Mouse (Mus musculus): Measurements from ENCODE around the gene Taf1b. TPM values are rescaled to one million over a fixed set of nuclear protein-coding genes. Genes with fewer than 3 reads are reported as not detected.

Gene Taf1b
- total and polyA plus RNA-seq, 3 experiments, result 26.6 to 49.6 (median 34.5) TPM

- in situ Hi-C loops (cut with MboI; ENCODE audit: low pct_ligation_motif_present, low pct_unique_long_range_greater_than_20kb, low sequenced_read_pairs), result no loop called here
- no peaks in the 10 kb centered on the region for H3K9me3 ChIP-seq (replicated peaks; ENCODE audit: low read length)
These were observed 39.0 kb downstream of the Taf1b start for GRCm38 (mm10) chr12:24537201-24537600.

GRCm38 (mm10) chr12:24537965-24538364, 39.8 kb downstream of the Taf1b start:
- DNase-seq (ENCODE audit: extremely low read depth), result no peak
- H3K9me3 ChIP-seq (replicated peaks; ENCODE audit: low read length), result no peaks in the 10 kb centered on the region
- no peak overlapping the region for H3K9ac ChIP-seq (ENCODE audit: insufficient read depth, low read depth)
- H3K27me3 ChIP-seq (replicated peaks), result no peaks in the 10 kb centered on the region
- dilution Hi-C loops (cut with MboI; ENCODE audit: extremely low pct_ligation_motif_present, extremely low pct_unique_long_range_greater_than_20kb, low sequenced_read_pairs) (no loop called here), in situ Hi-C loops (cut with MboI; ENCODE audit: low pct_ligation_motif_present, low pct_unique_long_range_greater_than_20kb, low sequenced_read_pairs) (no loop called here)
- H3K27ac ChIP-seq (ENCODE audit: insufficient read depth, low read depth), result no peak overlapping the region
- 0 out of 4 replicates have a peak, but pooled peaks cover 0 to 3% of the 10 kb centered on the region in 2 experiments for H3K4me1 ChIP-seq (ENCODE audit: control insufficient read depth in 1 of 2, insufficient read depth in 2 of 2)
- no peak overlapping the region for H3K4me2 ChIP-seq (ENCODE audit: insufficient read depth, low read depth, poor library complexity, severe bottlenecking)
- H3K79me2 ChIP-seq (replicated peaks; ENCODE audit: control insufficient read depth, extremely low read depth, insufficient read depth, poor library complexity, severe bottlenecking), result no peaks in the 10 kb centered on the region
- no peak for TF ChIP-seq CTCF (conservative IDR thresholded peaks at IDR 0.05 in 1 of 2, IDR thresholded peaks at IDR 0.05 in 1 of 2; ENCODE audit: low read depth in 2 of 2, low read length in 2 of 2)
- no peak for TF ChIP-seq JUN (IDR thresholded peaks at IDR 0.05; ENCODE audit: insufficient read depth, low read depth, low read length)
- TF ChIP-seq TCF12 (IDR thresholded peaks at IDR 0.05; ENCODE audit: low read depth, low read length), result no peak
- no peak for TF ChIP-seq CHD2 (IDR thresholded peaks at IDR 0.05; ENCODE audit: low read length)
- TF ChIP-seq USF1 (IDR thresholded peaks at IDR 0.05; ENCODE audit: low read depth, low read length), result no peak
- no peak for TF ChIP-seq ZKSCAN1 (IDR thresholded peaks at IDR 0.05; ENCODE audit: borderline replicate concordance, low read depth, low read length)
- no peak for TF ChIP-seq HCFC1 (IDR thresholded peaks at IDR 0.05; ENCODE audit: low read depth, low read length)
- no peak for TF ChIP-seq ZNF384 (IDR thresholded peaks at IDR 0.05; ENCODE audit: low read depth, low read length)
- no peak for TF ChIP-seq USF2 (conservative IDR thresholded peaks at IDR 0.05; ENCODE audit: low read depth, low read length)
- no peak for TF ChIP-seq ELF1 (IDR thresholded peaks at IDR 0.05; ENCODE audit: low read depth, low read length)
- no peak for TF ChIP-seq MAFK (IDR thresholded peaks at IDR 0.05; ENCODE audit: insufficient replicate concordance, low read length)
- TF ChIP-seq MYC (IDR thresholded peaks at IDR 0.05; ENCODE audit: low read depth, low read length), result no peak
- no peak for TF ChIP-seq MAZ (IDR thresholded peaks at IDR 0.05; ENCODE audit: low read depth, low read length)
- no peak for TF ChIP-seq SIN3A (IDR thresholded peaks at IDR 0.05; ENCODE audit: low read length)
- H3K4me3 ChIP-seq (replicated peaks in 1 of 3; ENCODE audit: low read depth in 2 of 3, low read length in 2 of 3, poor library complexity in 1 of 3), result no peak overlapping the region
- peaks cover 10 to 55% of the 10 kb centered on the region in 2 experiments for H3K36me3 ChIP-seq (replicated peaks in 1 of 2; ENCODE audit: control insufficient read depth in 1 of 2, insufficient read depth in 1 of 2, low read length in 1 of 2)

More at GRCm38 (mm10) chr12:24537201-24537600, 39.0 kb downstream of the Taf1b start:
- H3K79me2 ChIP-seq (replicated peaks; ENCODE audit: control insufficient read depth, extremely low read depth, insufficient read depth, poor library complexity, severe bottlenecking), result no peaks in the 10 kb centered on the region
- H3K4me3 ChIP-seq (replicated peaks in 1 of 3; ENCODE audit: low read depth in 2 of 3, low read length in 2 of 3, poor library complexity in 1 of 3), result no peak overlapping the region
- H3K4me1 ChIP-seq (ENCODE audit: control insufficient read depth in 1 of 2, insufficient read depth in 2 of 2), result 0 out of 4 replicates have a peak, but pooled peaks cover 0 to 3% of the 10 kb centered on the region in 2 experiments
- no peak for DNase-seq (ENCODE audit: extremely low read depth)
- no peak for TF ChIP-seq NRF1 (IDR thresholded peaks at IDR 0.05; ENCODE audit: low read depth, low read length)
- TF ChIP-seq CHD1 (IDR thresholded peaks at IDR 0.05; ENCODE audit: low read depth, low read length), result no peak
- no peak for TF ChIP-seq JUN (IDR thresholded peaks at IDR 0.05; ENCODE audit: insufficient read depth, low read depth, low read length)
- TF ChIP-seq RCOR1 (conservative IDR thresholded peaks at IDR 0.05; ENCODE audit: low read depth, low read length), result no peak
- TF ChIP-seq IRF4 (IDR thresholded peaks at IDR 0.05; ENCODE audit: low read depth, low read length), result no peak
- no peak for TF ChIP-seq TBP (conservative IDR thresholded peaks at IDR 0.05; ENCODE audit: low read depth, low read length)
- no peak for TF ChIP-seq NELFE (IDR thresholded peaks at IDR 0.05; ENCODE audit: low read depth, low read length)
- H3K27me3 ChIP-seq (replicated peaks), result no peaks in the 10 kb centered on the region
- peaks cover 10 to 55% of the 10 kb centered on the region in 2 experiments for H3K36me3 ChIP-seq (replicated peaks in 1 of 2; ENCODE audit: control insufficient read depth in 1 of 2, insufficient read depth in 1 of 2, low read length in 1 of 2)
- no peak overlapping the region for H3K27ac ChIP-seq (ENCODE audit: insufficient read depth, low read depth)
- no peak overlapping the region for H3K9ac ChIP-seq (ENCODE audit: insufficient read depth, low read depth)
- dilution Hi-C loops (cut with MboI; ENCODE audit: extremely low pct_ligation_motif_present, extremely low pct_unique_long_range_greater_than_20kb, low sequenced_read_pairs), result no loop called here
- H3K4me2 ChIP-seq (ENCODE audit: insufficient read depth, low read depth, poor library complexity, severe bottlenecking), result no peak overlapping the region

All from CH12.LX (cell line).